Mouse (Mus musculus) midbrain, embryonic 15.5 days (tissue): ENCODE measurements around the gene Copz1. TPM values are rescaled to one million over a fixed set of nuclear protein-coding genes. Genes with fewer than 3 reads are reported as not detected.
"Not testable (repeated sequence)": the region's sequence is repeated elsewhere in the genome, so short reads cannot be mapped to it uniquely, and the experiment has no call there.

Experiments
- ATAC-seq: fragments of 200-750 bp; cut with Nextera tagmentation; replicated peaks from 2 replicates; pipeline ENCODE4 v1.8.0; 2017; ENCODE audit warnings: moderate TSS enrichment
- H3K27ac ChIP-seq: fragments of 300-500 bp; sonication (generic); 2 replicates; pipeline ENCODE4 v1.5.1; 2015; ENCODE audit warnings: mild to moderate bottlenecking, inconsistent platforms
- H3K27me3 ChIP-seq: fragments of 300-500 bp; sonication (generic); replicated peaks from 2 replicates; pipeline ENCODE4 v1.6.1; 2015; ENCODE audit warnings: inconsistent platforms
- H3K36me3 ChIP-seq: fragments of 300-500 bp; sonication (generic); replicated peaks from 2 replicates; pipeline ENCODE4 v1.6.1; 2015; ENCODE audit warnings: inconsistent platforms
- H3K4me1 ChIP-seq: fragments of 300-500 bp; sonication (generic); 2 replicates; pipeline ENCODE4 v1.6.1; 2015; ENCODE audit warnings: inconsistent platforms
- H3K4me2 ChIP-seq: fragments of 300-500 bp; sonication (generic); 2 replicates; pipeline ENCODE4 v1.6.1; 2015; ENCODE audit warnings: inconsistent platforms, mild to moderate bottlenecking, moderate library complexity
- H3K4me3 ChIP-seq: fragments of 300-500 bp; sonication (generic); 2 replicates; pipeline ENCODE4 v1.5.1; 2015; ENCODE audit warnings: mild to moderate bottlenecking, inconsistent platforms
- H3K9ac ChIP-seq: fragments of 300-500 bp; sonication (generic); 2 replicates; pipeline ENCODE4 v1.6.1; 2015; ENCODE audit warnings: mild to moderate bottlenecking, inconsistent platforms
- H3K9me3 ChIP-seq: fragments of 300-500 bp; sonication (generic); 2 replicates; pipeline ENCODE4 v1.6.1; 2016; ENCODE audit warnings: inconsistent platforms
- WGBS: fragments of 180-500 bp; shearing (Covaris S2); methylation state at CpG from one replicate; pipeline ENCODE4 v1.1.7; 2015; ENCODE audit warnings: mixed read lengths; 5-methylcytosine and 5-hydroxymethylcytosine counted together
- polyA plus RNA-seq: library from polyadenylated mRNA; unstranded; fragments of >200 nt; fragmentation: Nextera tagmentation; extraction: Ambion mirVana; gene quantifications from 2 replicates; pipeline ENCODE4 v1.2.1, GENCODE M21; 2015

Gene Copz1
- polyA plus RNA-seq, 1 experiment from 2014 or later: 197 TPM

DNA sequence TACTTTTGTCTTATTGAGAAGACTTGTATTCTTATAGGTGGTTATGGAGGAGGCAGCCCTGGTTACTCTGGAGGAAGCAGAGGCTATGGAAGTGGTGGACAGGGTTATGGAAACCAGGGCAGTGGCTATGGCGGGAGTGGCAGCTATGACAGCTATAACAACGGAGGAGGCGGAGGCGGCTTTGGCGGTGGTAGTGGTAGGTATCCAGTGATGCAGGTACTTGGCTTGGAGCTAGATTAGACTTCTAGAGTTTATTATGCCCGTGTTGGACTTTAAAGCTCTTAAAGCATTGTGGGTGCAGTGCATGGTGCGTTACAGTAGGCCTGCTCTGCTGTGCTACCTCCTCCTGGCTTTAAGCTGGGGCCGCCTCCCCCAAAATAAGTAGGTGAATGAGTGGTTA lies 29.6 kb upstream of the Copz1 start:
- Histone ChIP-seq H3K4me2 (peak overlapping the region; percentile 75), H3K27me3 (no peaks in the 10 kb centered on the region), H3K4me1 (peaks cover 46% of the 10 kb centered on the region), H3K27ac (no peak overlapping the region), H3K9ac (no peak overlapping the region), H3K4me3 (peak overlapping the region; percentile 59; the same call in 1 of the 2 replicates), H3K9me3 (no peaks in the 10 kb centered on the region), H3K36me3 (peaks cover 46% of the 10 kb centered on the region)
- 75% methylated on average over 8 of the region's 8 CpGs for WGBS
- no peak for ATAC-seq

DNA sequence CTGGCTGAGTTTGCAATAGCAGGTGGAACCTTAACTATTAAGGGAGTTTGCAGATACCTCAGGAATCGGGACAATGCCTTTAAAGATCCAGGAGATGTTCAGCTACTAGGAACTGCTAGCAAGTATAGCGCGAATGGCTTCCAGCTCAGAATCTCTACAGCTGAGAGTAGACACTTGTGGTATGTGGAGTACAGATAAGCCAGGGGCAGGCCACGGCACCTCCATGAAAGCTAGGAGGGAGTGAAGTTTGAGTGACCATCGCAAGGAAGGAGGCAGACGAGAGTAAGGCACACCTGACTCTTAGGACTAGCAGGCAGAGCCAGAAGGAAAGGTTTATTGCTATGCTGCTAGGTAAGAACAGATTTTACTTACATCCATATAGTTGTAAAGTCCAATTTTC lies 26.9 kb upstream of the Copz1 start:
- no peaks in the 10 kb centered on the region for H3K27me3 ChIP-seq
- no peak overlapping the region for H3K4me3 ChIP-seq
- H3K36me3 ChIP-seq: peaks cover 60% of the 10 kb centered on the region
- no peak overlapping the region for H3K9ac ChIP-seq
- no peaks in the 10 kb centered on the region for H3K9me3 ChIP-seq
- no peak overlapping the region for H3K4me2 ChIP-seq
- WGBS: 80% methylated on average over 6 of the region's 6 CpGs
- H3K27ac ChIP-seq: no peak overlapping the region
- peaks cover 34% of the 10 kb centered on the region for H3K4me1 ChIP-seq
- ATAC-seq: no peak

- H3K36me3 ChIP-seq: peaks cover 58% of the 10 kb centered on the region
- H3K9ac ChIP-seq: no peak overlapping the region
- H3K27ac ChIP-seq: no peak overlapping the region
- no peak overlapping the region for H3K4me3 ChIP-seq
- no peak overlapping the region for H3K4me2 ChIP-seq
- ATAC-seq: no peak
- WGBS: 92% methylated on average over 9 of the region's 9 CpGs
- H3K9me3 ChIP-seq: no peaks in the 10 kb centered on the region
- peaks cover 24% of the 10 kb centered on the region for H3K4me1 ChIP-seq
- no peaks in the 10 kb centered on the region for H3K27me3 ChIP-seq
These were observed 25.3 kb upstream of the Copz1 start for GRCm38 (mm10) chr15:103247078-103247781.

DNA sequence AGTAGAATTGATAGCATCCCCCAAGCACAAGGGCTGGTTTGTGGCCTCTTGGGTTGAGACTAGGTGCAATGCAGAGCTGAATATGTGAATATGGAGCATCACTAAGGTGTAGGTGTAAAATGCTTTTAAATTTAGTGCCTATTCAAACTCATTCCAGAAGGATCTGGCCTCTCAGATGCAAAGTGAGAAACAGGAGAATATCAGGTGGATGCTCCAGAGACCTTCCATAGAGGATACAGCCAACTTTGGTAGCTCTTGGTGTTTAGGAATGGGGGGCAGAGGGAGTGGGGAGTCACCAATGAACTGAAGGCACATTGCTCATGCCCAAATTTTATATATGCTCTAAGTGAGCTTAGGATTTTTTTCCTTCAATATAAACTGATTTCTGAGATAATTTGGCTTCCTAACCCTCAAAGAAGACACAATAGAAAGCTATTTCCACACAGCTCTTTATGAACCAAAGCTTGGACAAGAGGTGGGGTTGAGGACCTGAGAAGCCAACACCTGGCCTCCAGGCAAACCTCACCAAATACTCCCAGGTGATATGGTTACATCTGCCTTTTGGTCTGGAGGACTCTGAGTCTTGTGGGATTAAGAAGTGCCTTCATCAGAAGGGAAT lies 24.6 kb upstream of the Copz1 start:
- H3K9me3 ChIP-seq: no peaks in the 10 kb centered on the region
- no peaks in the 10 kb centered on the region for H3K27me3 ChIP-seq
- H3K4me2 ChIP-seq: no peak overlapping the region
- peaks cover 51% of the 10 kb centered on the region for H3K36me3 ChIP-seq
- H3K4me1 ChIP-seq: peaks cover 17% of the 10 kb centered on the region
- no peak overlapping the region for H3K4me3 ChIP-seq
- no peak overlapping the region for H3K27ac ChIP-seq
- no peak overlapping the region for H3K9ac ChIP-seq
- ATAC-seq: no peak

- ATAC-seq: 0 out of 2 replicates have a peak, but pooled peaks have one; percentile 12
- H3K9me3 ChIP-seq: no peaks in the 10 kb centered on the region
- peaks cover 9% of the 10 kb centered on the region for H3K4me1 ChIP-seq
- no peak overlapping the region for H3K9ac ChIP-seq
- peaks cover 46% of the 10 kb centered on the region for H3K36me3 ChIP-seq
- H3K27me3 ChIP-seq: no peaks in the 10 kb centered on the region
- WGBS: 85% methylated on average over 28 of the region's 28 CpGs
- H3K4me2 ChIP-seq: no peak overlapping the region
- no peak overlapping the region for H3K4me3 ChIP-seq
- no peak overlapping the region for H3K27ac ChIP-seq
These were observed 23.9 kb upstream of the Copz1 start for GRCm38 (mm10) chr15:103248401-103249313.

DNA sequence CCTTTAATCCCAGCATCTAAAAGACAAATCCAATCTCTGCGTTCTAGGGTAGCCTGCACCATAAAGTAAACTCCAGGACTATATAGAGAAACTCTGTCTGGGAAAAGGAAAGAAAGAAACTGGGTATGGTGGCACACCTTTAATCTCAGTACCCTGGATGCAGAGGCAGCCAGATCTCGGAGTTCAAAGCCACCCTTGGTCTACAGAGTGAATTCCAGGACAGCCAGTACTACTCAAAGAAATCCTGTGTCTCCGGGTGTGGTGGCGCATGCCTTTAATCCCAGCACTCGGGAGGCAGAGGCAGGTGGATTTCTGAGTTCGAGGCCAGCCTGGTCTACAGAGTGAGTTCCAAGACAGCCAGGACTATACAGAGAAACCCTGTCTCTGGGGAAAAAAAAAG lies 23.0 kb upstream of the Copz1 start:
- not testable (repeated sequence) for H3K9me3 ChIP-seq, H3K27ac ChIP-seq, H3K4me2 ChIP-seq, ATAC-seq, H3K27me3 ChIP-seq, H3K9ac ChIP-seq, H3K4me3 ChIP-seq, H3K4me1 ChIP-seq
- WGBS: 85% methylated on average over 6 of the region's 6 CpGs
- H3K36me3 ChIP-seq: peaks cover 41% of the 10 kb centered on the region

- no peaks in the 10 kb centered on the region for H3K27me3 ChIP-seq
- WGBS: 29% methylated on average over 2 of the region's 2 CpGs
- ATAC-seq: no peak
- no peaks in the 10 kb centered on the region for H3K9me3 ChIP-seq
- H3K9ac ChIP-seq: no peak overlapping the region
- H3K36me3 ChIP-seq: peaks cover 38% of the 10 kb centered on the region
- H3K27ac ChIP-seq: no peak overlapping the region
- H3K4me2 ChIP-seq: no peak overlapping the region
- peaks cover 10% of the 10 kb centered on the region for H3K4me1 ChIP-seq
- no peak overlapping the region for H3K4me3 ChIP-seq
These were observed 22.2 kb upstream of the Copz1 start for GRCm38 (mm10) chr15:103250195-103250740.

DNA sequence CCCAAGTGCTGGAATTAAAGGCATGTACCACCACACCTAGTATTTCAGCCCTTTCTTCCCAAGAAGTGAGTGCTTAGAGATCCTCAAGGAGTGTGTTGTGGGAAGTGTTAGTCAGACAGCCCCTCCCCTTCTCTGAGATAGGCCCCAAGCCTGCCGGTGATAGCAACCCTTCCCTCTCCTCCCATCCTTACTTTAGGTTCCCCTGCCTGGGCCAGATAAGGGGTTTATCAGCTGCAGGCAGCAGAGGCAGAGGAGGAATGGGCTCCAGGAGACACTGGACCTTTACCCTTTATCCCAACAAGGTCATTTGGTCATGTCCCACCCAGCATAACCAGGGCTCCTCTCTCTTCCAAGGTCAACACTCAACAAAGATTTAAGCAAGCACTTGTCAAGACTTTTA lies 20.9 kb upstream of the Copz1 start:
- Histone ChIP-seq H3K4me2 (no peak overlapping the region), H3K9ac (no peak overlapping the region), H3K9me3 (no peaks in the 10 kb centered on the region), H3K36me3 (peaks cover 27% of the 10 kb centered on the region), H3K27me3 (0 out of 2 replicates have a peak, but pooled peaks cover 4% of the 10 kb centered on the region), H3K4me3 (no peak overlapping the region), H3K4me1 (peaks cover 6% of the 10 kb centered on the region), H3K27ac (no peak overlapping the region)
- WGBS: 68% methylated on average over 1 of the region's 1 CpGs
- no peak for ATAC-seq

DNA sequence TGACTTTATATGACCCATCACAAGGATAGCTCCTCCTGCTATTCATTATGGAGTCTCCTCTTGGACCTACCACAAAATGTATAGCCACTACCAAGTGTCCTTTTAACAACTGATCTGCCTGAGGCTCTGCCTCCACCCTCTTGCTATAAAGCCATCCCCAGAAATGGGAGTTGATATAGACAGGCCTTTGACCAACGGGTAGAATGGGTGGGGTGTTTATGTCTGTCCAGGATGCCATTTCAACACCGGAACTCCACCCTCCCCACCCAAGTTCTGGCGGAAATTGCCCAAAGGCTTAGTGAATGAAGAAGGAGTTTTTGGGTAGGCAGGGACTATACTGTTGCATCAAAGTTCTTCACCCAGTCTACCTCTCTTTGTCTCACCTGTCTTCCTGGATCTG lies 19.9 kb upstream of the Copz1 start:
- Histone ChIP-seq H3K9ac (no peak overlapping the region), H3K9me3 (no peaks in the 10 kb centered on the region), H3K4me2 (no peak overlapping the region), H3K27ac (no peak overlapping the region), H3K27me3 (0 out of 2 replicates have a peak, but pooled peaks cover 5% of the 10 kb centered on the region), H3K4me1 (peaks cover 6% of the 10 kb centered on the region), H3K4me3 (no peak overlapping the region), H3K36me3 (peaks cover 17% of the 10 kb centered on the region)
- no peak for ATAC-seq
- 80% methylated on average over 3 of the region's 3 CpGs for WGBS

- Histone ChIP-seq H3K9me3 (no peaks in the 10 kb centered on the region), H3K27ac (no peak overlapping the region), H3K4me2 (no peak overlapping the region), H3K27me3 (0 out of 2 replicates have a peak, but pooled peaks cover 5% of the 10 kb centered on the region), H3K9ac (no peak overlapping the region), H3K36me3 (peaks cover 10% of the 10 kb centered on the region), H3K4me3 (no peak overlapping the region), H3K4me1 (peaks cover 6% of the 10 kb centered on the region)
- WGBS: 100% methylated on average over 1 of the region's 1 CpGs
- ATAC-seq: no peak
These were observed 19.2 kb upstream of the Copz1 start for GRCm38 (mm10) chr15:103253352-103253751.

GRCm38 (mm10) chr15:103255169-103255568 lies 17.3 kb upstream of the Copz1 start:
- under 1% methylated on average over 25 of the region's 25 CpGs for WGBS
- H3K36me3 ChIP-seq: no peaks in the 10 kb centered on the region

More at GRCm38 (mm10) chr15:103255169-103255568, 17.3 kb upstream of the Copz1 start:
- Histone ChIP-seq H3K9me3 (no peaks in the 10 kb centered on the region), H3K27me3 (0 out of 2 replicates have a peak, but pooled peaks cover 5% of the 10 kb centered on the region), H3K4me1 (peaks cover 6% of the 10 kb centered on the region), H3K4me3 (peak overlapping the region; percentile 34), H3K27ac (no peak overlapping the region), H3K9ac (peak overlapping the region; percentile 40; the same call in 1 of the 2 replicates), H3K4me2 (peak overlapping the region; percentile 65)
- peak; percentile 54; the same call in 1 of the 2 replicates for ATAC-seq
